Mouse (Mus musculus) adrenal gland, postnatal 36 days (tissue): ENCODE measurements around the gene Rab27a. TPM values are rescaled to one million over a fixed set of nuclear protein-coding genes. Genes with fewer than 3 reads are reported as not detected.
A peak's percentile ranks its signal among the peaks of the same experiment; 100 is the strongest.
"Not testable (repeated sequence)": the region's sequence is repeated elsewhere in the genome, so short reads cannot be mapped to it uniquely, and the experiment has no call there.

ENCODE experiments used
- DNase-seq, 2 experiments: peaks; one replicate each; pipeline ENCODE4 v3.0.0; 2021; ENCODE audit warnings: mixed read lengths in 1 of 2
- total RNA-seq, 2 experiments: library from RNA; stranded (reverse); gene quantifications; 2 replicates each; pipeline ENCODE4 v1.2.3; 2021

Gene Rab27a
- total RNA-seq, 2 experiments from 2014 or later, result 23.2 to 35.5 TPM

GRCm38 (mm10) chr9:73045711-73046110 is 1.1 kb downstream of the Rab27a start:
- DNase-seq, result no peak

- no peak for DNase-seq
These were observed 3.3 kb downstream of the Rab27a start for GRCm38 (mm10) chr9:73047906-73048305.

GRCm38 (mm10) chr9:73048927-73049326 is 4.3 kb downstream of the Rab27a start:
- DNase-seq, result no peak

GRCm38 (mm10) chr9:73049833-73050232 is 5.2 kb downstream of the Rab27a start:
- no peak for DNase-seq

- no peak for DNase-seq
These were observed 6.0 kb downstream of the Rab27a start for GRCm38 (mm10) chr9:73050606-73051005.

GRCm38 (mm10) chr9:73055441-73055911 is 10.8 kb downstream of the Rab27a start:
- peak; percentile 69 to 75 for DNase-seq

- DNase-seq, result no peak
These were observed 14.6 kb downstream of the Rab27a start for GRCm38 (mm10) chr9:73059224-73059623.

- peak in 1 of 2 experiments; percentile 31 for DNase-seq
These were observed 19.1 kb downstream of the Rab27a start for GRCm38 (mm10) chr9:73063621-73064290.

- DNase-seq, result no peak
These were observed 22.4 kb downstream of the Rab27a start for GRCm38 (mm10) chr9:73067086-73067485.

- no peak for DNase-seq
These were observed 23.6 kb downstream of the Rab27a start for GRCm38 (mm10) chr9:73068230-73068679.

- DNase-seq, result no peak
These were observed 24.0 kb downstream of the Rab27a start for GRCm38 (mm10) chr9:73068688-73069087.

- DNase-seq, result no peak
These were observed 26.5 kb downstream of the Rab27a start for GRCm38 (mm10) chr9:73070971-73071659.

GRCm38 (mm10) chr9:73072426-73072825 is 27.8 kb downstream of the Rab27a start:
- DNase-seq, result no peak

- DNase-seq, result no peak
These were observed 28.5 kb downstream of the Rab27a start for GRCm38 (mm10) chr9:73073169-73073568.

GRCm38 (mm10) chr9:73079349-73079748 is 34.7 kb downstream of the Rab27a start:
- DNase-seq, result not testable (repeated sequence)

- no peak for DNase-seq
These were observed 35.2 kb downstream of the Rab27a start for GRCm38 (mm10) chr9:73079801-73080325.

GRCm38 (mm10) chr9:73082291-73083000 is 37.8 kb downstream of the Rab27a start:
- DNase-seq, result no peak

- no peak for DNase-seq
These were observed 39.3 kb downstream of the Rab27a start for GRCm38 (mm10) chr9:73083956-73084355.

GRCm38 (mm10) chr9:73085845-73086244 is 41.2 kb downstream of the Rab27a start:
- DNase-seq, result no peak

GRCm38 (mm10) chr9:73087121-73087520 is 42.5 kb downstream of the Rab27a start:
- DNase-seq, result no peak

GRCm38 (mm10) chr9:73087581-73087980 is 42.9 kb downstream of the Rab27a start:
- no peak for DNase-seq

- no peak for DNase-seq
These were observed 44.7 kb downstream of the Rab27a start for GRCm38 (mm10) chr9:73089222-73089920.
